In genomic region chr7:131409321-131409987, GRCm38 (mm10) we compare ENCODE assay signal across 8 mouse cellular contexts. TPM values are rescaled to one million over a fixed set of nuclear protein-coding genes. Genes with fewer than 3 reads are reported as not detected.
DNase-seq lines count a peak whose midpoint lies in the region; ATAC-seq and TF ChIP-seq lines count a peak whose summit lies in the region.

No protein-coding gene starts in this region.

- no peaks in the 10 kb centered on the region for H3K36me3 ChIP-seq in ES-E14 (ENCODE audit: control insufficient read depth, insufficient read depth, low read length, poor library complexity, severe bottlenecking)
- no peaks in the 10 kb centered on the region for H3K36me3 ChIP-seq in intestine, embryonic 14.5 days (ENCODE audit: control insufficient read depth, insufficient read depth, low read length)

- intact Hi-C loops in left cerebral cortex, postnatal 14 days (cut with DNase I) = no loop called here

- no peak for TF ChIP-seq POLR2A in embryonic fibroblast, embryonic 13.5 days (IDR thresholded peaks at IDR 0.05; ENCODE audit: low read depth, low read length)

- H3K4me2 ChIP-seq in intestine, embryonic 14.5 days (ENCODE audit: low read length) = peak overlapping the region; percentile 69

- H3K9me3 ChIP-seq in ES-E14 (ENCODE audit: control insufficient read depth, insufficient read depth, low read depth, low read length) = no peaks in the 10 kb centered on the region
- no peaks in the 10 kb centered on the region for H3K9me3 ChIP-seq in intestine, embryonic 14.5 days (ENCODE audit: control insufficient read depth, low read length)

- DNase-seq in cerebellum, adult 9-10 months = peak; percentile 28
- DNase-seq in cerebellum, adult 11-12 months = no peak
- no peak for DNase-seq in ES-E14 (ENCODE audit: low read depth, low spot score)
- no peak for DNase-seq in intestine, embryonic 14.5 days (ENCODE audit: low spot score)
- no peak for DNase-seq in left cerebral cortex, adult 11 months (ENCODE audit: low spot score)
- DNase-seq in left cerebral cortex, postnatal 14 days (ENCODE audit: low spot score in 2 of 2) = no peak

- peaks cover 0 to 7% of the 10 kb centered on the region in 2 experiments; a peak in 1 of 4 replicates for H3K4me1 ChIP-seq in ES-E14 (ENCODE audit: control insufficient read depth in 2 of 2, insufficient read depth in 2 of 2, low read length in 2 of 2, poor library complexity in 1 of 2)
- H3K4me1 ChIP-seq in embryonic fibroblast, embryonic 13.5 days (ENCODE audit: control insufficient read depth, insufficient read depth, low read length) = no peaks in the 10 kb centered on the region
- H3K4me1 ChIP-seq in intestine, embryonic 14.5 days (replicated peaks; ENCODE audit: control insufficient read depth, insufficient read depth, low read length) = peaks cover 18% of the 10 kb centered on the region

- peak overlapping the region; percentile 94 for H3K4me3 ChIP-seq in ES-E14 (ENCODE audit: insufficient read depth in 1 of 2, low read depth in 1 of 2, low read length in 2 of 2, poor library complexity in 1 of 2, severe bottlenecking in 1 of 2)
- H3K4me3 ChIP-seq in embryonic fibroblast, embryonic 13.5 days (ENCODE audit: insufficient read depth, low read length) = peak overlapping the region; percentile 82
- H3K4me3 ChIP-seq in intestine, embryonic 14.5 days (ENCODE audit: low read depth, low read length) = peak overlapping the region; percentile 98

- peak overlapping the region; percentile 95 for H3K9ac ChIP-seq in ES-E14 (ENCODE audit: insufficient read depth, low read depth, low read length, poor library complexity, severe bottlenecking)
- peak overlapping the region; percentile 96 for H3K9ac ChIP-seq in intestine, embryonic 14.5 days (ENCODE audit: low read length)

- WGBS in intestine, embryonic 14.5 days = 5% methylated on average over 16 of the region's 16 CpGs

- peak; percentile 30; the same call in 1 of the 2 replicates for ATAC-seq in intestine, embryonic 14.5 days (replicated peaks; ENCODE audit: low FRiP score, low TSS enrichment, low read depth)
- ATAC-seq in megakaryocyte-erythroid progenitor cell, adult 5-6 weeks (replicated peaks; ENCODE audit: low FRiP score, low TSS enrichment, poor library complexity, severe bottlenecking) = 0 out of 2 replicates have a peak, but pooled peaks have one; percentile 29

- no peak overlapping the region for H3K27ac ChIP-seq in ES-E14 (ENCODE audit: insufficient read depth, low read depth, low read length, poor library complexity, severe bottlenecking)
- peak overlapping the region; percentile 12; the same call in 1 of the 2 replicates for H3K27ac ChIP-seq in embryonic fibroblast, embryonic 13.5 days (ENCODE audit: insufficient read depth, low read length)
- no peak overlapping the region for H3K27ac ChIP-seq in intestine, embryonic 14.5 days (ENCODE audit: low read depth)

- in situ Hi-C loops in ES-E14 (cut with MboI; ENCODE audit: low sequenced_read_pairs in 2 of 2, unreplicated experiment in 2 of 2) = no loop called here

- H3K27me3 ChIP-seq in intestine, embryonic 14.5 days (replicated peaks; ENCODE audit: control insufficient read depth, insufficient read depth, low read length) = no peaks in the 10 kb centered on the region

- no peak for TF ChIP-seq CTCF in embryonic fibroblast, embryonic 13.5 days (IDR thresholded peaks at IDR 0.05; ENCODE audit: borderline replicate concordance, insufficient read depth, low read length)

TF ChIP-seq in ES-E14, 5 proteins besides CTCF, POLR2A, EP300 and RAD21:
- TF ChIP-seq ZC3H11A (IDR thresholded peaks at IDR 0.05; ENCODE audit: borderline replicate concordance, low read depth, low read length) = no peak
- 0 out of 2 replicates have a peak, but pooled peaks have one; percentile 11 for TF ChIP-seq CHD2 (IDR thresholded peaks at IDR 0.05; ENCODE audit: low read depth, low read length)
- TF ChIP-seq MAFK (IDR thresholded peaks at IDR 0.05; ENCODE audit: insufficient read depth, low read depth, low read length) = no peak

RNA-seq across cellular contexts. Expression of gene Ikzf5, which starts 0.9 kb away (rescaled TPM):
- total RNA-seq in ES-E14 (2012; rRNA removed) = 9.1 and 9.2 TPM in 2 replicates
- 29.7 and 30.7 TPM in 2 replicates for polyA plus RNA-seq in embryonic fibroblast, embryonic 13.5 days (2011; ENCODE audit: insufficient read length, low read depth, missing spikeins)
- polyA plus RNA-seq in intestine, embryonic 14.5 days (2014; fragmentation: Nextera tagmentation; extraction: Ambion mirVana) = 15.7 and 19.4 TPM in 2 replicates
- 34.8 and 55.7 TPM in 2 replicates for total RNA-seq in megakaryocyte-erythroid progenitor cell, adult 5-6 weeks (2014; fragmentation: Nextera tagmentation)
- total RNA-seq in megakaryocyte-erythroid progenitor cell, adult 5-6 weeks (2017) = 34.0 and 34.6 TPM in 2 replicates
- total RNA-seq in left cerebral cortex, postnatal 14 days (2021) = 10 to 100 TPM; 45.1 to 45.9 TPM

RNA-seq across cellular contexts. Expression of gene Acadsb, which starts 0.9 kb away (rescaled TPM):
- total RNA-seq in ES-E14 (2012; rRNA removed) = 11.8 and 22.4 TPM in 2 replicates
- polyA plus RNA-seq in embryonic fibroblast, embryonic 13.5 days (2011; ENCODE audit: insufficient read length, low read depth, missing spikeins) = 105 and 109 TPM in 2 replicates
- polyA plus RNA-seq in intestine, embryonic 14.5 days (2014; fragmentation: Nextera tagmentation; extraction: Ambion mirVana) = 67.8 and 91.1 TPM in 2 replicates
- total RNA-seq in megakaryocyte-erythroid progenitor cell, adult 5-6 weeks (2014; fragmentation: Nextera tagmentation) = 7.8 and 18.2 TPM in 2 replicates
- total RNA-seq in megakaryocyte-erythroid progenitor cell, adult 5-6 weeks (2017) = 21.7 and 33.1 TPM in 2 replicates
- 10 to 100 TPM; 68.4 to 68.8 TPM for total RNA-seq in left cerebral cortex, postnatal 14 days (2021)

RNA-seq across cellular contexts. Expression of gene Pstk, which starts 38.5 kb away (rescaled TPM):
- total RNA-seq in ES-E14 (2012; rRNA removed) = 44.5 and 50.6 TPM in 2 replicates
- 41.4 and 44.2 TPM in 2 replicates for polyA plus RNA-seq in embryonic fibroblast, embryonic 13.5 days (2011; ENCODE audit: insufficient read length, low read depth, missing spikeins)
- polyA plus RNA-seq in intestine, embryonic 14.5 days (2014; fragmentation: Nextera tagmentation; extraction: Ambion mirVana) = 73.9 and 75.9 TPM in 2 replicates
- 21.3 and 35.3 TPM in 2 replicates for total RNA-seq in megakaryocyte-erythroid progenitor cell, adult 5-6 weeks (2014; fragmentation: Nextera tagmentation)
- 9.2 and 30.5 TPM in 2 replicates for total RNA-seq in megakaryocyte-erythroid progenitor cell, adult 5-6 weeks (2017)
- total RNA-seq in left cerebral cortex, postnatal 14 days (2021) = 10 to 100 TPM; 40.9 to 49.8 TPM

RNA-seq across cellular contexts. Expression of gene 2310057M21Rik, which starts 46.9 kb away (rescaled TPM):
- total RNA-seq in ES-E14 (2012; rRNA removed) = 14.3 and 23.1 TPM in 2 replicates
- 20.2 and 21.2 TPM in 2 replicates for polyA plus RNA-seq in embryonic fibroblast, embryonic 13.5 days (2011; ENCODE audit: insufficient read length, low read depth, missing spikeins)
- 23.8 and 25.0 TPM in 2 replicates for polyA plus RNA-seq in intestine, embryonic 14.5 days (2014; fragmentation: Nextera tagmentation; extraction: Ambion mirVana)
- total RNA-seq in megakaryocyte-erythroid progenitor cell, adult 5-6 weeks (2014; fragmentation: Nextera tagmentation) = 8.0 and 14.3 TPM in 2 replicates
- total RNA-seq in megakaryocyte-erythroid progenitor cell, adult 5-6 weeks (2017) = 4.1 and 12.4 TPM in 2 replicates
- 10 to 100 TPM; 21.7 to 26.0 TPM for total RNA-seq in left cerebral cortex, postnatal 14 days (2021)
